Mouse (Mus musculus) cerebellum, postnatal 14 days (tissue): ENCODE measurements at regions not wholly inside any gene's neighbourhood (a gene's known extent, or its start where the extent isn't known, plus 50 kb on each side); places are given as distances from the start of the nearest gene placed in this dataset.

Experiments used
- DNase-seq, 2 experiments: peaks; one replicate each; pipeline ENCODE4 v3.0.0; 2021; ENCODE audit warnings: mixed read lengths in 2 of 2

DNA sequence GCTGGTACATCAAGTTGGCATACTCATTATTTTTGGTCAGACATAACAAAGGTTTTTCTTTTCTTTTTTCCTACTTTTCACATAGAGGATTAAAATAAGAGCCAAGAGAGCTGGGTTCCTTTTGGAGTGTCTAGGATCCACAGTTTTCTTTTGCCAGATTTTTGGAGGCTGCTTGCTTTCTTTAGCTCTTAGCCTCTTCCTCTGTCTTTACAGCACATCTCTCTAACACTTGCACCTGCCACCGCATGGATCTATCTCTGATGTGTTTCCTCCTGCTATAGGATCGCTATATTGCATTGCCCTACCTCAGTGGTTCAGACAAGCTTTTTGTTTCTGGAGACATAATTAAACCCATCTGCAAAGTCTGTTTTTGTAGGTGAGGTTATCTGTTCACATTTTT lies 339.9 kb downstream of the Rpl10l start:
- no peak for DNase-seq

DNA sequence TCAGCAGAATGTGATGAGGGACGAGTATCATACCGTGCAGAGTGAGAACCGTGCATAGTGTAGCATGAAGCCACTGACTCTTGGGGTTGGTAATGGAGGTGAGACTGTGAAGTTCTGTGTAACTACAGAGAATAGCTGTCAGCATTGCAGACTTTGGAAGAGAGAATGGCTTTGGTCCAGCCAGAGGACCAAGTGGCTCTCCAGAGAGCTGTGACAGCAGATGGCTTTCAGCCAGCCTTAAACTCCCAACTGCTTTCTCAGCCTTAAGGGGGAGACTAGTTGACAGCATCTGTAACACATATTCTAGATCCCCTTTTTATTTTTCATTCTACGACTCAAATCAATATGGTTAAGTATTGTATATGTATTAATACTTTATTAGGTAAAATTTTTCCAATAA lies 342.0 kb downstream of the Rpl10l start:
- peak; percentile 24 to 26 for DNase-seq

GRCm38 (mm10) chr12:65931848-65932247 lies 352.4 kb downstream of the Rpl10l start:
- DNase-seq, result peak; percentile 20 to 38

- DNase-seq, result no peak
These were observed 354.4 kb downstream of the Rpl10l start for GRCm38 (mm10) chr12:65929718-65930377.
